Mouse (Mus musculus) limb, embryonic 10.5 days (tissue): ENCODE data around the gene Gm10271. TPM values are rescaled to one million over a fixed set of nuclear protein-coding genes. Genes with fewer than 3 reads are reported as not detected.

ENCODE experiments used
- DNase-seq: peaks from one replicate; pipeline ENCODE4 v3.0.0-alpha.2; 2017; ENCODE audit warnings: low spot score
- H3K27ac ChIP-seq: fragments of 300-500 bp; sonication (generic); 2 replicates; pipeline ENCODE4 v1.5.1; 2016; ENCODE audit warnings: mild to moderate bottlenecking
- H3K27me3 ChIP-seq: fragments of 300-500 bp; sonication (generic); 2 replicates; pipeline ENCODE4 v1.6.1; 2016; ENCODE audit warnings: low read depth, mild to moderate bottlenecking; ENCODE audit not compliant: poor library complexity, severe bottlenecking
- H3K36me3 ChIP-seq: fragments of 300-500 bp; sonication (generic); 2 replicates; pipeline ENCODE4 v1.6.1; 2016; ENCODE audit warnings: mild to moderate bottlenecking, moderate library complexity
- H3K4me1 ChIP-seq: fragments of 300-500 bp; sonication (generic); 2 replicates; pipeline ENCODE4 v1.6.1; 2016
- H3K4me3 ChIP-seq: fragments of 300-500 bp; sonication (generic); 2 replicates; pipeline ENCODE4 v1.5.1; 2016; ENCODE audit warnings: mild to moderate bottlenecking, moderate library complexity
- H3K9me3 ChIP-seq: fragments of 300-500 bp; sonication (generic); replicated peaks from 2 replicates; pipeline ENCODE4 v1.6.1; 2016; ENCODE audit warnings: mild to moderate bottlenecking
- WGBS: fragments of 180-500 bp; shearing (Covaris S2); methylation state at CpG from one replicate; pipeline ENCODE4 v1.1.7; 2016; 5-methylcytosine and 5-hydroxymethylcytosine counted together
- polyA plus RNA-seq: library from polyadenylated mRNA; unstranded; fragments of >200 nt; fragmentation: Nextera tagmentation; extraction: Ambion mirVana; gene quantifications from 2 replicates; pipeline ENCODE4 v1.2.1, GENCODE M21; 2016

The Gm10271 gene
- not detected in 2 replicates for polyA plus RNA-seq

GRCm38 (mm10) chr10:116972509-116972908 is at the start of gene Gm10271:
Gene Gm10271 (minus strand): TSS chr10:116972609.
- H3K27me3 ChIP-seq: no peaks in the 10 kb centered on the region
- no peaks in the 10 kb centered on the region for H3K9me3 ChIP-seq
- peaks cover 4% of the 10 kb centered on the region; the same call in 1 of the 2 replicates for H3K4me1 ChIP-seq
- H3K4me3 ChIP-seq: no peak within 1 kb of the TSS
- no peak within 1 kb of the TSS for H3K27ac ChIP-seq
- WGBS: 96% methylated on average over 6 of the region's 6 CpGs
- DNase-seq: no peak
- no peaks in the 10 kb centered on the region for H3K36me3 ChIP-seq

- H3K4me3 ChIP-seq: peak overlapping the region; percentile 33
- H3K9me3 ChIP-seq: no peaks in the 10 kb centered on the region
- peak overlapping the region; percentile 50; the same call in 1 of the 2 replicates for H3K27ac ChIP-seq
- H3K36me3 ChIP-seq: no peaks in the 10 kb centered on the region
- H3K4me1 ChIP-seq: peaks cover 53% of the 10 kb centered on the region
- peak; percentile 82 for DNase-seq
- 14% methylated on average over 21 of the region's 21 CpGs for WGBS
- H3K27me3 ChIP-seq: peaks cover 40% of the 10 kb centered on the region
These were observed 48.8 kb upstream of the Gm10271 start for GRCm38 (mm10) chr10:117021020-117021754.

DNA sequence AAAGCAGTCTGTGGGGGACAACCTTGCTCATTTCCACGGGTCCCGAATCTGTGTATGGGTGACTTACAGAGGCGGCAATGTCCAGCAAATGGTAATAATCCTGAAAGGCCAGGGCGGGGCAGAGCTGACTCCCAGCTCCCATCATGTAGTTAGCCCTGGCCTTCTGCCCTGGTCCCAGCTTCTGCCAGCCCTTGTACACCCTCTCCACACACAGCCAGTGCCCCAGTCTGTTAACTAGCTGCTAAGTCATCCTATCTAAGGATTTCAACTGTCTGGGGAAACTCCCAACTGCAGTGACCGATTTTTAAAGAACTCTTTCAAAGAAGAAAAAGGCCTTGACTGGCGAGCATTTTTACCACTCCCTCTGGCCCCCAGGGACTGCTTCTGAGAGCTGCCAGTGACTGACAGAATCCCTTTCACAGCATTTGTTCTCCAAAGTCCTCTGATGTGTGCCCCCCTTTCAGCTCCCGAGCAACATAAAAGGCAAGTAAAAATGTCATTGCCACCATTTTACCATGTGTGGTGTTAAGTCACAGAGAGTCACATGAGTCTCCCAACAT is 46.0 kb upstream of the Gm10271 start:
- Histone ChIP-seq H3K4me1 (peaks cover 51% of the 10 kb centered on the region), H3K36me3 (no peaks in the 10 kb centered on the region), H3K27me3 (peaks cover 12% of the 10 kb centered on the region), H3K9me3 (no peaks in the 10 kb centered on the region), H3K27ac (no peak overlapping the region), H3K4me3 (no peak overlapping the region)
- DNase-seq: no peak
- WGBS: 68% methylated on average over 7 of the region's 7 CpGs

DNA sequence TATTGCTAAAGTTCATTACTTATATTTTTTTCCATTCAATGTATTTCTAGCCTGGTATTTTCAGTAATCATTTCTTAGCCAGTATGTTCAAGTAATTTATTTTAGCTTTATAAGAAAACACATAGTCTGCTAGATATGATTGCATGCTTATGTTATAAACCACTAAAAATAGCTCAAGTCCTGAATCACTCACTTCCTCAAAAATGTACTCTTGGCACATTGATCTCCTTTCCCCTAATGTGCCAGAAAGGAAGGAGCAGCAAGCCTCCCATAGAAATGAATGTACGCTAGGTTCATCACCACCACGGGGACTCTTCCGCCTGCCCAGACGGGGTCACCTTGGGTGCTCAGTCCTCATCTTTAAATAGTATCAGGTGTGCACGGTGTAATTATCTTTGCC is 42.2 kb upstream of the Gm10271 start:
- no peak overlapping the region for H3K27ac ChIP-seq

GRCm38 (mm10) chr10:117013689-117014390 is 41.4 kb upstream of the Gm10271 start:
- Histone ChIP-seq H3K4me3 (no peak overlapping the region), H3K4me1 (peaks cover 32% of the 10 kb centered on the region), H3K27me3 (no peaks in the 10 kb centered on the region), H3K9me3 (no peaks in the 10 kb centered on the region), H3K27ac (no peak overlapping the region), H3K36me3 (no peaks in the 10 kb centered on the region)
- WGBS: 29% methylated on average over 12 of the region's 12 CpGs
- no peak for DNase-seq

More for the DNA sequence above, 42.2 kb upstream of the Gm10271 start:
- Histone ChIP-seq H3K27me3 (no peaks in the 10 kb centered on the region), H3K4me1 (peaks cover 33% of the 10 kb centered on the region), H3K4me3 (no peak overlapping the region), H3K36me3 (no peaks in the 10 kb centered on the region), H3K9me3 (no peaks in the 10 kb centered on the region)
- DNase-seq: no peak
- WGBS: 89% methylated on average over 5 of the region's 5 CpGs

- no peak for DNase-seq
- WGBS: 69% methylated on average over 8 of the region's 8 CpGs
These were observed 38.6 kb upstream of the Gm10271 start for GRCm38 (mm10) chr10:117011047-117011446.

GRCm38 (mm10) chr10:117009691-117010090 is 37.3 kb upstream of the Gm10271 start:
- Histone ChIP-seq H3K9me3 (no peaks in the 10 kb centered on the region), H3K4me3 (no peak overlapping the region), H3K36me3 (no peaks in the 10 kb centered on the region), H3K4me1 (peaks cover 39% of the 10 kb centered on the region), H3K27me3 (no peaks in the 10 kb centered on the region), H3K27ac (0 out of 2 replicates have a peak overlapping the region, but pooled peaks have one; percentile 51)
- 84% methylated on average over 6 of the region's 6 CpGs for WGBS
- no peak for DNase-seq

More at GRCm38 (mm10) chr10:117011047-117011446, 38.6 kb upstream of the Gm10271 start:
- no peaks in the 10 kb centered on the region for H3K27me3 ChIP-seq
- H3K27ac ChIP-seq: no peak overlapping the region
- no peaks in the 10 kb centered on the region for H3K9me3 ChIP-seq
- peaks cover 26% of the 10 kb centered on the region for H3K4me1 ChIP-seq
- H3K36me3 ChIP-seq: no peaks in the 10 kb centered on the region
- H3K4me3 ChIP-seq: no peak overlapping the region

DNA sequence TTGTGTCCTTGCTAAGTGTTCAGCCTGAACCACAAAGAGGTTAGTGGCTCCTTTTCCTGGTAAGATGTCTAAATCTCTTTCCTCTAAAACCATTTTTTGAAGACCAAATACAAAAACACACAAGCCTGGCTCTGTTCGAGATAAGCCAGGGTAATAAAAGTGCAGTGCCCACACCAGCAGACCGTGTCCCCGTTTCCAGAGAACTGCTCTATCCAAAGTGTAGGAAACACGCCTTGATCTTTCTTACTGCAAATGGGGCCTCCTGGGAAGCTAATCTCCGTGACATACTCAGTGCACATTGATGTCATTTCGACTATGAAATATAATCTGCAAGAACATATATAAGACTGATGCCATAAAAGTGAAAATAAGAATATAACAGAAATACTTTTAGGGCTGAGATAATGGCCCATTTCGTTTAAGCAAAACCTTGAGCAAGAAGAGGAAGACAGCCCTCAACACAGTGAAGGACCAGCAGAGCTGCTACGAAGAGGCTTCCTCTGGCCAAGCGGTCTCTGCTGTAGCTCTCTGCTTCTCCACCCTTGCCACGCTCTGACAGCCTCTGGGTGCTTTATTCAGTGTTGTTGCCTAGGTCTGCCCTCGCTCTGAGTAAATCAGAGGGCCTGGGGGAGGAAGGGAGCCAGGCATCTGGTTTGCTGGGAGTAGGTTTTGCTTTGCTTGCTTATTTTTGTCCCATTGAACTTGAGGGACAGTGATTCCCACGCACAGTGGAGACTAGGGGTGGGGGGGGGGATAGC is 33.5 kb upstream of the Gm10271 start:
- 70% methylated on average over 12 of the region's 12 CpGs for WGBS
- Histone ChIP-seq H3K27ac (no peak overlapping the region), H3K4me3 (no peak overlapping the region), H3K27me3 (no peaks in the 10 kb centered on the region), H3K9me3 (no peaks in the 10 kb centered on the region), H3K4me1 (peaks cover 36% of the 10 kb centered on the region), H3K36me3 (no peaks in the 10 kb centered on the region)
- no peak for DNase-seq

GRCm38 (mm10) chr10:117004695-117005094 is 32.3 kb upstream of the Gm10271 start:
- 77% methylated on average over 5 of the region's 5 CpGs for whole genome bisulfite sequencing
- no peak overlapping the region for H3K4me3 ChIP-seq

GRCm38 (mm10) chr10:117000975-117001374 is 28.6 kb upstream of the Gm10271 start:
- Histone ChIP-seq H3K4me1 (peaks cover 25% of the 10 kb centered on the region), H3K27ac (no peak overlapping the region), H3K36me3 (no peaks in the 10 kb centered on the region), H3K4me3 (no peak overlapping the region), H3K27me3 (no peaks in the 10 kb centered on the region), H3K9me3 (no peaks in the 10 kb centered on the region)
- WGBS: 81% methylated on average over 12 of the region's 12 CpGs
- DNase-seq: no peak

More at GRCm38 (mm10) chr10:117004695-117005094, 32.3 kb upstream of the Gm10271 start:
- no peaks in the 10 kb centered on the region for H3K36me3 ChIP-seq
- no peaks in the 10 kb centered on the region for H3K9me3 ChIP-seq
- DNase-seq: no peak
- no peaks in the 10 kb centered on the region for H3K27me3 ChIP-seq
- peaks cover 26% of the 10 kb centered on the region for H3K4me1 ChIP-seq
- peak overlapping the region; percentile 69; the same call in 1 of the 2 replicates for H3K27ac ChIP-seq

DNA sequence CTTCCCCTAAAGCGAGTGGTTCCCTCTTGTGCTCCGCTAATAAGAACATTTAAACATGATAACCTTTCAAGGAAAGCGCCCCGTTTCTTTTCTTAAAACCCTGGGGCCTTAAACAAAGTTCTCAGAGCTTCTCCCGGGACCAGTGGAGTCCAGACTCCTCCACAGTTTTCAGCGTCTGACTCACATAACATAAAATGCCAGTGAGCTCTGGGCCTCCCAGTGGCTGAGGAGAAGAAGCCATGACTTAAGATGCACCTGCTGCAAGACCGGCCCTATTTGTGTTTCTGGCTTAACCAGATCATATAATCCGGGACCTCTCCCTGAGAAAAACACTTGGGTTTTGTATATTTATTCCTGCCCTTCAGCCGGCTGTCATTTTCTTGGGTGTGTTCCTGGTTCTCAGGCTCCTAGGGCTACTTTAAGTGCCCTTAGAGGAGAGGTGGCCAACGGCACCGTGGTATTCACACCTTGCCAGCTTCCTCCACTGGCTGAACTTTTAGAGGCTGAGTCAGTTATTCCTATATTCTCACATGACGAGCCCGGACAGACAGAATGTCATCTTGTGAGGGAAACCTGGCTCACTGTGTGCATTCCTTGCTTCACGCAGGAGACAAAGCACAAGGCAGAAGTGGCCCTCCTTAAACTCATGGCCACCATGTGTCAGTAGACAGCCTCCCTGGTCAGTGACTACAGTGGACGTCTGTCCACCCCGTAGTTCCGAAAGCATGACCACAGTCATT is 26.5 kb upstream of the Gm10271 start:
- no peaks in the 10 kb centered on the region for H3K9me3 ChIP-seq
- 89% methylated on average over 17 of the region's 17 CpGs for WGBS
- H3K4me3 ChIP-seq: no peak overlapping the region
- H3K27ac ChIP-seq: no peak overlapping the region
- H3K36me3 ChIP-seq: no peaks in the 10 kb centered on the region
- H3K4me1 ChIP-seq: peaks cover 5% of the 10 kb centered on the region; the same call in 1 of the 2 replicates
- H3K27me3 ChIP-seq: no peaks in the 10 kb centered on the region
- DNase-seq: no peak

DNA sequence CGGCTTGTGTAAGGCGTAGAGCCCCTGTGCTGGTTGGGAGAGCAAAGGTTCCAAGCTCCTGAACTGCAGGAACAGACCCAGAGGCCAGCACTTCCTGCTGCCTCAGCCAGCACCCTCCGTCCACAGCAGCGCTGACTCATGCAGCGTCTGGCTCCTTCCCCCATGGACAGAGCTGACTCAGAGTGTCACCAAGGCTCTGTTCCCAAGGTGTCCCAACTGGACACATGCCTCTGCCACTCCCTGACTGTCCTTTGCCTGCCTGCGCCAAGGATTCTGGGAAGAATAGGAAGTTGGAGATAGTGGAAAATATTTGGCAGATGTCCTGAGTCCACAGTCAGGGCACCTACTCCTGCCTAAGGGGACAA is 23.8 kb upstream of the Gm10271 start:
- no peak overlapping the region for H3K27ac ChIP-seq
- 74% methylated on average over 6 of the region's 6 CpGs for WGBS
- no peak for DNase-seq
- no peaks in the 10 kb centered on the region for H3K9me3 ChIP-seq
- H3K27me3 ChIP-seq: no peaks in the 10 kb centered on the region
- no peak overlapping the region for H3K4me3 ChIP-seq
- peaks cover 5% of the 10 kb centered on the region; the same call in 1 of the 2 replicates for H3K4me1 ChIP-seq
- H3K36me3 ChIP-seq: no peaks in the 10 kb centered on the region
